Mouse (Mus musculus): ENCODE measurements around the gene Pole. TPM values are rescaled to one million over a fixed set of nuclear protein-coding genes. Genes with fewer than 3 reads are reported as not detected.
A peak's percentile ranks its signal among the peaks of the same experiment; 100 is the strongest.

The Pole gene
- polyA plus RNA-seq, 1 experiment from 2014 or later: 30.7 TPM

GRCm38 (mm10) chr5:110313127-110313526 is 27.0 kb downstream of the Pole start:
- no peak overlapping the region for H3K27ac ChIP-seq (ENCODE audit: low read length)
- H3K9ac ChIP-seq (ENCODE audit: low read length): no peak overlapping the region
- no peaks in the 10 kb centered on the region for H3K27me3 ChIP-seq (ENCODE audit: control insufficient read depth, insufficient read depth, low read depth, low read length)
- H3K9me3 ChIP-seq (ENCODE audit: control insufficient read depth, low read length): no peaks in the 10 kb centered on the region
- no peak for ATAC-seq (ENCODE audit: low read depth)
- peaks cover 34% of the 10 kb centered on the region for H3K36me3 ChIP-seq (ENCODE audit: control insufficient read depth, insufficient read depth, low read length)
- no peak overlapping the region for H3K4me2 ChIP-seq (ENCODE audit: low read depth, low read length)
- H3K4me3 ChIP-seq (ENCODE audit: low read length): no peak overlapping the region
- H3K4me1 ChIP-seq (replicated peaks; ENCODE audit: control insufficient read depth, insufficient read depth, low read length): no peaks in the 10 kb centered on the region
- WGBS: 90% methylated on average over 3 of the region's 3 CpGs

GRCm38 (mm10) chr5:110330508-110330907 is 44.4 kb downstream of the Pole start:
- H3K9ac ChIP-seq (ENCODE audit: low read length): no peak overlapping the region
- no peaks in the 10 kb centered on the region for H3K9me3 ChIP-seq (ENCODE audit: control insufficient read depth, low read length)
- no peaks in the 10 kb centered on the region for H3K4me1 ChIP-seq (replicated peaks; ENCODE audit: control insufficient read depth, insufficient read depth, low read length)
- no peak for ATAC-seq (ENCODE audit: low read depth)
- H3K27ac ChIP-seq (ENCODE audit: low read length): no peak overlapping the region
- WGBS: 61% methylated on average over 3 of the region's 3 CpGs
- H3K4me2 ChIP-seq (ENCODE audit: low read depth, low read length): no peak overlapping the region
- H3K27me3 ChIP-seq (ENCODE audit: control insufficient read depth, insufficient read depth, low read depth, low read length): no peaks in the 10 kb centered on the region
- peaks cover 42% of the 10 kb centered on the region for H3K36me3 ChIP-seq (ENCODE audit: control insufficient read depth, insufficient read depth, low read length)
- no peak overlapping the region for H3K4me3 ChIP-seq (ENCODE audit: low read length)

GRCm38 (mm10) chr5:110338792-110339191 is 52.7 kb downstream of the Pole start:
- no peak overlapping the region; the same call in 1 of the 2 replicates for H3K27ac ChIP-seq (ENCODE audit: low read length)
- ATAC-seq (ENCODE audit: low read depth): no peak; the same call in 1 of the 2 replicates

GRCm38 (mm10) chr5:110342648-110343284 is 56.7 kb downstream of the Pole start, which contains the start of gene P2rx2:
TSS of gene P2rx2 (minus strand) at chr5:110343212.
- WGBS: 2% methylated on average over 43 of the region's 43 CpGs
- Histone ChIP-seq H3K4me2 (ENCODE audit: low read depth, low read length) (peak within 1 kb of the TSS; percentile 91), H3K4me1 (replicated peaks; ENCODE audit: control insufficient read depth, insufficient read depth, low read length) (peaks cover 11% of the 10 kb centered on the region), H3K9ac (ENCODE audit: low read length) (peak within 1 kb of the TSS; percentile 66), H3K36me3 (ENCODE audit: control insufficient read depth, insufficient read depth, low read length) (no peaks in the 10 kb centered on the region), H3K9me3 (ENCODE audit: control insufficient read depth, low read length) (no peaks in the 10 kb centered on the region), H3K4me3 (ENCODE audit: low read length) (peak within 1 kb of the TSS; percentile 53), H3K27me3 (ENCODE audit: control insufficient read depth, insufficient read depth, low read depth, low read length) (peaks cover 16% of the 10 kb centered on the region; the same call in 1 of the 2 replicates), H3K27ac (ENCODE audit: low read length) (peak within 1 kb of the TSS; percentile 82)
- peak; percentile 70 for ATAC-seq (ENCODE audit: low read depth)

More at GRCm38 (mm10) chr5:110338792-110339191, 52.7 kb downstream of the Pole start:
- peaks cover 16% of the 10 kb centered on the region; the same call in 1 of the 2 replicates for H3K27me3 ChIP-seq (ENCODE audit: control insufficient read depth, insufficient read depth, low read depth, low read length)
- H3K4me1 ChIP-seq (replicated peaks; ENCODE audit: control insufficient read depth, insufficient read depth, low read length): peaks cover 5% of the 10 kb centered on the region
- peaks cover 12% of the 10 kb centered on the region for H3K36me3 ChIP-seq (ENCODE audit: control insufficient read depth, insufficient read depth, low read length)
- 59% methylated on average over 2 of the region's 2 CpGs for WGBS
- H3K4me2 ChIP-seq (ENCODE audit: low read depth, low read length): no peak overlapping the region
- H3K9me3 ChIP-seq (ENCODE audit: control insufficient read depth, low read length): no peaks in the 10 kb centered on the region
- H3K4me3 ChIP-seq (ENCODE audit: low read length): no peak overlapping the region
- no peak overlapping the region for H3K9ac ChIP-seq (ENCODE audit: low read length)

GRCm38 (mm10) chr5:110344524-110344923 is 58.4 kb downstream of the Pole start, which contains the start of gene Lrcol1:
TSS of gene Lrcol1 (plus strand) at chr5:110344730.
- H3K9me3 ChIP-seq (ENCODE audit: control insufficient read depth, low read length): no peaks in the 10 kb centered on the region
- no peak within 1 kb of the TSS; the same call in 1 of the 2 replicates for H3K4me2 ChIP-seq (ENCODE audit: low read depth, low read length)
- H3K4me3 ChIP-seq (ENCODE audit: low read length): no peak within 1 kb of the TSS
- peaks cover 16% of the 10 kb centered on the region; the same call in 1 of the 2 replicates for H3K27me3 ChIP-seq (ENCODE audit: control insufficient read depth, insufficient read depth, low read depth, low read length)
- H3K36me3 ChIP-seq (ENCODE audit: control insufficient read depth, insufficient read depth, low read length): no peaks in the 10 kb centered on the region
- WGBS: 48% methylated on average over 4 of the region's 4 CpGs
- H3K4me1 ChIP-seq (replicated peaks; ENCODE audit: control insufficient read depth, insufficient read depth, low read length): peaks cover 11% of the 10 kb centered on the region
- H3K9ac ChIP-seq (ENCODE audit: low read length): no peak within 1 kb of the TSS
- peak; percentile 73 for ATAC-seq (ENCODE audit: low read depth)
- peak within 1 kb of the TSS; percentile 82 for H3K27ac ChIP-seq (ENCODE audit: low read length)

GRCm38 (mm10) chr5:110345553-110345952 is 59.4 kb downstream of the Pole start:
- H3K4me3 ChIP-seq (ENCODE audit: low read length): no peak overlapping the region
- 72% methylated on average over 4 of the region's 4 CpGs for WGBS
- no peak for ATAC-seq (ENCODE audit: low read depth)
- peak overlapping the region; percentile 82 for H3K27ac ChIP-seq (ENCODE audit: low read length)
- no peak overlapping the region for H3K4me2 ChIP-seq (ENCODE audit: low read depth, low read length)
- H3K36me3 ChIP-seq (ENCODE audit: control insufficient read depth, insufficient read depth, low read length): no peaks in the 10 kb centered on the region
- H3K27me3 ChIP-seq (ENCODE audit: control insufficient read depth, insufficient read depth, low read depth, low read length): peaks cover 16% of the 10 kb centered on the region; the same call in 1 of the 2 replicates
- no peak overlapping the region for H3K9ac ChIP-seq (ENCODE audit: low read length)
- H3K9me3 ChIP-seq (ENCODE audit: control insufficient read depth, low read length): no peaks in the 10 kb centered on the region
- H3K4me1 ChIP-seq (replicated peaks; ENCODE audit: control insufficient read depth, insufficient read depth, low read length): peaks cover 11% of the 10 kb centered on the region

- Histone ChIP-seq H3K27me3 (ENCODE audit: control insufficient read depth, insufficient read depth, low read depth, low read length) (peaks cover 10% of the 10 kb centered on the region; the same call in 1 of the 2 replicates), H3K4me1 (replicated peaks; ENCODE audit: control insufficient read depth, insufficient read depth, low read length) (peaks cover 11% of the 10 kb centered on the region), H3K9me3 (ENCODE audit: control insufficient read depth, low read length) (no peaks in the 10 kb centered on the region), H3K36me3 (ENCODE audit: control insufficient read depth, insufficient read depth, low read length) (no peaks in the 10 kb centered on the region), H3K4me3 (ENCODE audit: low read length) (no peak overlapping the region), H3K27ac (ENCODE audit: low read length) (no peak overlapping the region), H3K9ac (ENCODE audit: low read length) (no peak overlapping the region), H3K4me2 (ENCODE audit: low read depth, low read length) (no peak overlapping the region)
- 81% methylated on average over 8 of the region's 8 CpGs for WGBS
- no peak for ATAC-seq (ENCODE audit: low read depth)
Observed at GRCm38 (mm10) chr5:110347006-110347405, 60.9 kb downstream of the Pole start.

- no peak for ATAC-seq (ENCODE audit: low read depth)
- H3K4me2 ChIP-seq (ENCODE audit: low read depth, low read length): no peak overlapping the region
- 14% methylated on average over 7 of the region's 7 CpGs for whole genome bisulfite sequencing
- no peaks in the 10 kb centered on the region; the same call in 1 of the 2 replicates for H3K4me1 ChIP-seq (replicated peaks; ENCODE audit: control insufficient read depth, insufficient read depth, low read length)
- H3K27ac ChIP-seq (ENCODE audit: low read length): no peak overlapping the region
- H3K9me3 ChIP-seq (ENCODE audit: control insufficient read depth, low read length): no peaks in the 10 kb centered on the region
- no peaks in the 10 kb centered on the region for H3K27me3 ChIP-seq (ENCODE audit: control insufficient read depth, insufficient read depth, low read depth, low read length)
- H3K36me3 ChIP-seq (ENCODE audit: control insufficient read depth, insufficient read depth, low read length): no peaks in the 10 kb centered on the region
- no peak overlapping the region for H3K4me3 ChIP-seq (ENCODE audit: low read length)
- no peak overlapping the region for H3K9ac ChIP-seq (ENCODE audit: low read length)
Observed at GRCm38 (mm10) chr5:110354716-110355115, 68.6 kb downstream of the Pole start.

- WGBS: 42% methylated on average over 8 of the region's 9 CpGs
- Histone ChIP-seq H3K4me1 (replicated peaks; ENCODE audit: control insufficient read depth, insufficient read depth, low read length) (no peaks in the 10 kb centered on the region; the same call in 1 of the 2 replicates), H3K4me3 (ENCODE audit: low read length) (no peak overlapping the region), H3K9me3 (ENCODE audit: control insufficient read depth, low read length) (no peaks in the 10 kb centered on the region), H3K9ac (ENCODE audit: low read length) (no peak overlapping the region), H3K27ac (ENCODE audit: low read length) (no peak overlapping the region), H3K4me2 (ENCODE audit: low read depth, low read length) (no peak overlapping the region), H3K36me3 (ENCODE audit: control insufficient read depth, insufficient read depth, low read length) (no peaks in the 10 kb centered on the region), H3K27me3 (ENCODE audit: control insufficient read depth, insufficient read depth, low read depth, low read length) (no peaks in the 10 kb centered on the region)
- peak; percentile 21; the same call in 1 of the 2 replicates for ATAC-seq (ENCODE audit: low read depth)
Observed at GRCm38 (mm10) chr5:110357531-110358179, 71.5 kb downstream of the Pole start.
